Mouse (Mus musculus) cortical plate, adult 2 months (tissue): ENCODE data around the gene Kntc1. TPM values are rescaled to one million over a fixed set of nuclear protein-coding genes. Genes with fewer than 3 reads are reported as not detected.
A peak's percentile ranks its signal among the peaks of the same experiment; 100 is the strongest.
"Not testable (repeated sequence)": the region's sequence is repeated elsewhere in the genome, so short reads cannot be mapped to it uniquely, and the experiment has no call there.

Experiments used
- H3K27ac ChIP-seq: fragments of 200-500 bp; 2 replicates; pipeline ENCODE4 v1.5.1; 2012; ENCODE audit warnings: low read length, control low read depth, inconsistent platforms; ENCODE audit not compliant: insufficient read depth
- H3K4me1 ChIP-seq: fragments of 200-500 bp; 2 replicates; pipeline ENCODE4 v1.6.1; 2011; ENCODE audit warnings: low read length; ENCODE audit not compliant: control insufficient read depth, insufficient read depth
- H3K4me3 ChIP-seq: fragments of 200-500 bp; 2 replicates; pipeline ENCODE4 v1.5.1; 2011; ENCODE audit warnings: mild to moderate bottlenecking, low read length, control low read depth; ENCODE audit not compliant: insufficient read depth
- CTCF ChIP-seq: fragments of 200-500 bp; IDR thresholded peaks from 2 replicates; pipeline ENCODE4 v1.5.1; 2011; ENCODE audit warnings: mild to moderate bottlenecking, control low read depth, low read length; ENCODE audit not compliant: insufficient read depth; ENCODE audit errors: extremely low read depth
- POLR2A ChIP-seq: fragments of 200-500 bp; IDR thresholded peaks from 2 replicates; pipeline ENCODE4 v1.6.1; 2011; ENCODE audit warnings: mild to moderate bottlenecking, low read length, control low read depth; ENCODE audit not compliant: insufficient read depth; ENCODE audit errors: extremely low read depth
- polyA plus RNA-seq: library from polyadenylated mRNA; depleted of rRNA; stranded (reverse); fragments of >200 nt; gene quantifications from 2 replicates; pipeline ENCODE4 v1.2.3, GENCODE M21; 2012

Kntc1 gene
- polyA plus RNA-seq, 1 experiment: 1.0 TPM

GRCm38 (mm10) chr5:123744358-123744757 is 5.2 kb upstream of the Kntc1 start:
- TF ChIP-seq CTCF: no peak
- TF ChIP-seq POLR2A: no peak
- Histone ChIP-seq H3K27ac (no peak overlapping the region), H3K4me3 (no peak overlapping the region), H3K4me1 (peaks cover 4% of the 10 kb centered on the region; the same call in 1 of the 2 replicates)

- Histone ChIP-seq H3K27ac (no peak overlapping the region), H3K4me1 (peaks cover 4% of the 10 kb centered on the region; the same call in 1 of the 2 replicates), H3K4me3 (no peak overlapping the region)
- TF ChIP-seq POLR2A: no peak
Observed at GRCm38 (mm10) chr5:123746253-123746652, 3.3 kb upstream of the Kntc1 start.

DNA sequence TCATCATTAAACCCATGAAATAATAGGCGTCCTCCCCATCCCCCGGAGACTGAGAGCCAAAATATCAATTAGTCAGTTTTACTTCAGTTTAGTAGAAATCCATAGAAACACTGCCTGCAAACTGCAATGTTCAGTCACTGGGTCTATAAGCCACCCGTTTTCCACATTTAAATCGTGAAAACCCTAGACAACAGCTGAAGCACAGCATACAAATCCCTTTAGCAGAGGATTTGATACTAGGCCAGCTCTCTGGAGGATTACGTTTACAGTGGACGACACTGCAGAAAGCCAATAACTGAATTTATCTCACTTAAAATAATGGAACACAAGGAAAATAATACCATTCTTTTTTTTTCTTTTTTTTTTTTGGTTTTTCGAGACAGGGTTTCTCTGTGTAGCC is 1.9 kb upstream of the Kntc1 start:
- peak overlapping the region; percentile 98 for H3K4me3 ChIP-seq
- peaks cover 4% of the 10 kb centered on the region; the same call in 1 of the 2 replicates for H3K4me1 ChIP-seq
- no peak overlapping the region for H3K27ac ChIP-seq
- TF ChIP-seq POLR2A: no peak
- no peak for TF ChIP-seq CTCF

DNA sequence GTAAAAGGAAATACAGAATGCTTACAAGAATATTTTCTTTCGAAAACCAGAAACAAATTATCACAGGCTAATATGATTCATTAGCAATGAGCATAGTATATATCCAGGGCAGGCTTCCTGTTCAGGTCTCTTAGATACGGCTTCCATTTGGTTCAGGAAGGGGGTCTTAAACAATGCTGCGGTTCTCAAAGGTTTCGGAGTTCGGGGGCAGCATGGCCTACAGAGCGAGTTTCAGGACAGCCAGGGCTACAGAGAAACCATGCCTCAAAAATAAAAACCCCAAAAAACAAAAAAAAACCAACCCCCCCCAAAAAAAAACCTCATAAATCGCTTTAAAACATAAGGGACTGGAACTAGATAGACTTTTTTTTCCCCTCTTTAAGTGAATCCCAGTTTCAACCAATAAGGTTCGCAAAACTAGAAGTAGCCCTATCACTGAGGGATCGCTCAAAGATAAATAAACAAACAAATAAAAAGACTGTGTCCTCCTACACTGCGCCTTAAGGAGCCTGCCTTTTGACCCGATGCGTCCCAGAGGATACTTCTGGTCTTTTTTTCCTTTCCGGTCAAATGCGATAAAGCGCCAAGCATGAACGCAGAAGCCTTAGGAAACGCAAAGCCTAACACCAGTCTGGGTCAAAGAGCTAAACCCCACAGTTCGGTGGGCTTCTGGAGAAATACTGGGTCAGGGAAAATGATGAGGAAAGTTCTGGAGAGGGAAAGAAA is 1.0 kb upstream of the Kntc1 start:
- Histone ChIP-seq H3K27ac (peak overlapping the region; percentile 97), H3K4me3 (peak overlapping the region; percentile 98), H3K4me1 (peaks cover 4% of the 10 kb centered on the region; the same call in 1 of the 2 replicates)
- TF ChIP-seq POLR2A: no peak
- no peak for TF ChIP-seq CTCF

- H3K4me3 ChIP-seq: no peak overlapping the region
- TF ChIP-seq CTCF (no peak), POLR2A (no peak)
- H3K27ac ChIP-seq: no peak overlapping the region
- H3K4me1 ChIP-seq: no peaks in the 10 kb centered on the region
Observed at GRCm38 (mm10) chr5:123765506-123765905, 16.0 kb downstream of the Kntc1 start.

GRCm38 (mm10) chr5:123766455-123766854 is 16.9 kb downstream of the Kntc1 start:
- not testable (repeated sequence) for H3K4me3 ChIP-seq, H3K4me1 ChIP-seq, H3K27ac ChIP-seq

DNA sequence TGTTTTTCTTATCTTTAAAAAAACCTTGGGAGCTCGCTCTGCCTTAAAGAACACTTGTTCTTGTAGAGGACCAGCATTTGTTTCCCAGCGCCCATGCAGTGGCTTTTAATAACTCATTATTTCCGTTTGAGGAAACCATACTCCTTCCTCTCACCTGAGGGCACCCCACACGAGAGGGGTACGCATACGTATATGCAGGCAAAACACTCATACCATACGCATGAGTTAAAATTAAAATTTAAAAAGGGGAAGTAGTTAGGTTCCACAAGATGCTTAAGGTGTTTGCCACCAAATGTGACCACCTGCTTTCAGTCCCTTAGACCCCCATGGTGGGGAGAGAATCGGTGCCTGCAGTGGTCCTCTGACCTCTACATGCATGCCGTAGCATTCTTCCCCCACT is 23.9 kb downstream of the Kntc1 start:
- TF ChIP-seq POLR2A: no peak
- TF ChIP-seq CTCF: no peak
- Histone ChIP-seq H3K4me1 (no peaks in the 10 kb centered on the region), H3K27ac (no peak overlapping the region), H3K4me3 (no peak overlapping the region)

- TF ChIP-seq CTCF (no peak), POLR2A (no peak)
- H3K4me3 ChIP-seq: no peak overlapping the region
- no peak overlapping the region for H3K27ac ChIP-seq
- H3K4me1 ChIP-seq: no peaks in the 10 kb centered on the region
Observed at GRCm38 (mm10) chr5:123780716-123781115, 31.2 kb downstream of the Kntc1 start.

DNA sequence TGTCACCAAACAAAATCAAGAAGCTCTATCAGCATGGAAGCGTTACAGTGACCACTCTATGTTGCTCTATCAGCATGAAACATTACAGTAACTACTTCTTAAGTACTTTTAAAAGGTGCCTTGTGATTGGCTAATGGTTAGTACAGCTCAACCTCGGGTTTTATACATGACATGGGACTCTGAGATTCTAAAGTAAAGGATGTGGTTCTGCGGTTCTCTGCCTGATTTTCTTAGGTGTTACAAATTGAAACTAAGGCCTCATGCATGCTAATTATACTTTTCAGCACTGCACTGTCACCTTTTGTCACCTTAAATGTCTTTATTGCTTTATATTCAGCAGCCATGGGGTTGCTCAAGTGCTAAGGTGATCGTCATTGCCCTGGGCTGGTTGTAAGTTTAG is 32.3 kb downstream of the Kntc1 start:
- no peak overlapping the region for H3K4me3 ChIP-seq
- TF ChIP-seq POLR2A (no peak), CTCF (no peak)
- H3K4me1 ChIP-seq: no peaks in the 10 kb centered on the region
- no peak overlapping the region for H3K27ac ChIP-seq

- H3K4me1 ChIP-seq: no peaks in the 10 kb centered on the region
- no peak for TF ChIP-seq CTCF
- no peak for TF ChIP-seq POLR2A
- H3K27ac ChIP-seq: no peak overlapping the region
- H3K4me3 ChIP-seq: no peak overlapping the region
Observed at GRCm38 (mm10) chr5:123788976-123789375, 39.5 kb downstream of the Kntc1 start.
